Mouse (Mus musculus): ENCODE data around the gene Dnaja3.
A peak's percentile ranks its signal among the peaks of the same experiment; 100 is the strongest.

The Dnaja3 gene

GRCm38 (mm10) chr16:4639831-4640237 lies at the start of gene Dnaja3, which contains the start of gene Vasn:
Dnaja3 (plus strand) TSS chr16:4639989.
Vasn (plus strand) TSS chr16:4639941.
- DNase-seq (ENCODE audit: low read depth, low spot score): peak; percentile 91

- DNase-seq (ENCODE audit: low read depth, low spot score): peak; percentile 27
Observed at GRCm38 (mm10) chr16:4590236-4590635, 49.6 kb upstream of the Dnaja3 start.

GRCm38 (mm10) chr16:4592909-4593875 lies 46.6 kb upstream of the Dnaja3 start:
- DNase-seq (ENCODE audit: low read depth, low spot score): peak; percentile 65

GRCm38 (mm10) chr16:4593971-4594813 lies 45.6 kb upstream of the Dnaja3 start, which contains the start of gene Glis2:
Glis2 (plus strand) TSS chr16:4594713.
- DNase-seq (ENCODE audit: low read depth, low spot score): peak; percentile 74

GRCm38 (mm10) chr16:4594814-4595526 lies 44.8 kb upstream of the Dnaja3 start:
- DNase-seq (ENCODE audit: low read depth, low spot score): peak; percentile 53

- no peak for DNase-seq (ENCODE audit: low read depth, low spot score)
Observed at GRCm38 (mm10) chr16:4595527-4595963, 44.2 kb upstream of the Dnaja3 start.

- DNase-seq (ENCODE audit: low read depth, low spot score): no peak
Observed at GRCm38 (mm10) chr16:4596141-4596728, 43.6 kb upstream of the Dnaja3 start.

- DNase-seq (ENCODE audit: low read depth, low spot score): no peak
Observed at GRCm38 (mm10) chr16:4596836-4597235, 43.0 kb upstream of the Dnaja3 start.

- DNase-seq (ENCODE audit: low read depth, low spot score): no peak
Observed at GRCm38 (mm10) chr16:4597296-4597695, 42.5 kb upstream of the Dnaja3 start.

- DNase-seq (ENCODE audit: low read depth, low spot score): no peak
Observed at GRCm38 (mm10) chr16:4598041-4598440, 41.7 kb upstream of the Dnaja3 start.

GRCm38 (mm10) chr16:4598891-4599543 lies 40.8 kb upstream of the Dnaja3 start:
- DNase-seq (ENCODE audit: low read depth, low spot score): no peak

GRCm38 (mm10) chr16:4599616-4600015 lies 40.2 kb upstream of the Dnaja3 start:
- no peak for DNase-seq (ENCODE audit: low read depth, low spot score)

- no peak for DNase-seq (ENCODE audit: low read depth, low spot score)
Observed at GRCm38 (mm10) chr16:4600701-4601310, 39.0 kb upstream of the Dnaja3 start.

GRCm38 (mm10) chr16:4602189-4602588 lies 37.6 kb upstream of the Dnaja3 start:
- DNase-seq (ENCODE audit: low read depth, low spot score): no peak

GRCm38 (mm10) chr16:4602766-4603452 lies 36.9 kb upstream of the Dnaja3 start:
- no peak for DNase-seq (ENCODE audit: low read depth, low spot score)

GRCm38 (mm10) chr16:4603453-4603837 lies 36.3 kb upstream of the Dnaja3 start:
- no peak for DNase-seq (ENCODE audit: low read depth, low spot score)

- no peak for DNase-seq (ENCODE audit: low read depth, low spot score)
Observed at GRCm38 (mm10) chr16:4604293-4604837, 35.4 kb upstream of the Dnaja3 start.

GRCm38 (mm10) chr16:4605514-4606131 lies 34.2 kb upstream of the Dnaja3 start:
- DNase-seq (ENCODE audit: low read depth, low spot score): no peak
